Mouse (Mus musculus) kidney, adult 2 months (tissue): ENCODE data around the gene Hs3st1.

ENCODE experiments used
- CTCF ChIP-seq: fragments of 200-500 bp; conservative IDR thresholded peaks from 2 replicates; pipeline ENCODE4 v1.5.1; 2011; ENCODE audit warnings: low read depth, mild to moderate bottlenecking, control low read depth, low read length, moderate library complexity, mixed read lengths; ENCODE audit not compliant: insufficient read depth, insufficient read length
- POLR2A ChIP-seq: fragments of 200-500 bp; IDR thresholded peaks from one replicate; pipeline ENCODE4 v1.6.1; 2011; ENCODE audit warnings: low read depth, low read length, control low read depth

- TF ChIP-seq CTCF (no peak), POLR2A (no peak)
Measured at GRCm38 (mm10) chr5:39803457-39803856, 48.2 kb upstream of the Hs3st1 start.
